Mouse (Mus musculus) central nervous system, embryonic 18 days (tissue): ENCODE measurements around the gene Pold1. TPM values are rescaled to one million over a fixed set of nuclear protein-coding genes. Genes with fewer than 3 reads are reported as not detected.

Experiments
- polyA plus RNA-seq: library from polyadenylated mRNA; depleted of rRNA; stranded (reverse); fragments of >200 nt; gene quantifications from 2 replicates; pipeline ENCODE4 v1.2.3, GENCODE M21; 2012; rRNA removed

Pold1 gene
- polyA plus RNA-seq, result 24.0 and 24.6 TPM in 2 replicates

DNA sequence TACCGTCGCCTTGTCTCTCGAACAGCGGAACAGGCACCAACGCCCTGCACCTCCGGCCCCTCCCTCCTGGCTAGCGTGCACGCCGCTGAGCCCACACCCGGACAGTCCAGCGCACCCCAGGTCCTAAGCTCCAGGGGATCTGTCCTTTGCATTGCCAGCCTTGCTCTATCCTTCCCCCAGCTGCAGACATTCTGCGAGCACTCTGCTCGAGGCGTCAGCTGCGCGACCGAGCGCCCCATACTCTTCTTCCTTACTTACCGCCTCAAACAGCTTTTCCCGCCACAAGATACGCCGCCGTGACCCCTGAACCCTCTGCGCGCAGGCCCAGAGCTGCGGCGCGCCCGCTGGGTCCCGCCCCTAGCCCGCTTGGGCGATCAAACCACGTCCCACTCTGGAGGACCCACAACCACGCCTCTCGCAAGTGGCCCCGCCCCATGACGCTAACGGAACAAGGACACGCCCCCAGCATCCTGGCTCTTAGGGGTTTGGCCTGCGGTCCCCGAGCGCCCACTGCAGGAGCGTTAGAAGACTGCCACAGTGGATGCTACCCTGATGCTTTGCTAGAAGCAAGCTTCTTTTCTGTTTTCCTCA lies at the start of gene Pold1:
TSS of gene Pold1 (minus strand) at position 353 of the 591 bp plus-strand sequence.

GRCm38 (mm10) chr7:44590402-44591347 lies 42.0 kb upstream of the Pold1 start, which contains the start of gene Kcnc3:
Kcnc3 (plus strand) TSS chr7:44590664.

GRCm38 (mm10) chr7:44572213-44572701 lies 23.6 kb upstream of the Pold1 start, which contains the start of gene Napsa:
Napsa (plus strand) TSS chr7:44572380.

DNA sequence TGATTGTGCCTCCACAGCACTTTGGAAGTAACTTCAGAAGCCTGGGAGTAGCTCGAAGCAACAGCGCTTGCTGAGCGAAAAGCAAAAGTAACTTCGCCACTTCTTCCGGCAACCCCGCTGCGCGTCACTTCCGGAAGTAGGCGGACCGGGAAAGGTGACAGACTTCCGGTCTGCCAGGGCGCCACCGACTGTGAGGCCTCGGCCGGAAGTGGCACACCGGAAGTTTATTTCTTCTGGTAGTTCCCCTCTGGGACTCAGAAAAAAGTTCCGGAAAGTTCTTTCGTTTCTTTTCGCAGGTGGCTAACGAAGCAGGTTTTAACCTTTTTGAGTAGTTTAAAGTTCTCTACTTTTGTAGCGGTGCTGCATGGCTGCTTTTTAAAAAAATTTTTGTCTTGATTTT lies 5.2 kb upstream of the Pold1 start, which contains the start of gene Nr1h2:
TSS of gene Nr1h2 (minus strand) at position 126 of the 400 bp plus-strand sequence.

DNA sequence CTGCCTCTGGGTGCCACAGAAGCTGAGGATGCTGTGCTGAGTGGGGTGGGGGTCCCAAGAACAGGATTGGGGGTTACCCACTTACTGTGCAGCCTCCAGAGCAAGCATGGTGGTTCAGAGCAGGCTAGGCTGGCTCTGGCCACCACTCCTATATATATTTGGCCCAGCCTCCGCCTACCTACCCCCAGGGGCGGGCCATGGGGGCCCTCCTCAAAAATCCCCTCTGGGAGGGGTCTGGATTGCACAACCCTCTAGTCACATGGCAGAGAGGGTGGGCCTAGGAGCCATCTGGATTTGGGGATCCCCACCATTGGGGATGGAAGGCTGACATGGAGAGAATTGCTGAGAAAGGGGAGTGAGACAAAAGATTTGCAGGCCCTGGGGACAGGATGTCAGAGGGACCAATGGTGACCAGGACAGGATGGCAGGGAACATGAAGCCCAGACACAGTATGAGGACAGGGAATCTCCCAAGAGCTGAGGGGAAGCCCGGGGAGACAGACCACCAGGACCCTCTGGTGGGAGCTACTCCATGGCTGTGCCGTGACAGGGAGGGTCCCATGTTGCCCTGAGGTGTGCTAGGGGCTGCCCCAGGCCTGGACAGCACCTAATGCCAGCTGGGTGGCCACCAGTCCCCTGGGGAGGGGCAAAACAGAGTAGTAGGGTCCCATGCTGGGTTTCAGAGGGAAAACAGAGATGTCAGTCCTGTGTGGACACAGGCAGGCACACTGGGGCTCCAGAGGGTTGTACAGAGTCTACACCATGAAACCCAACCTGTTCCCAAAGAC lies 16.5 kb downstream of the Pold1 start, which contains the start of gene Spib:
TSS of gene Spib (minus strand) at position 126 of the 787 bp plus-strand sequence.

GRCm38 (mm10) chr7:44524502-44524901 lies 24.1 kb downstream of the Pold1 start, which contains the start of gene Mybpc2:
Mybpc2 (minus strand) TSS chr7:44524656.

DNA sequence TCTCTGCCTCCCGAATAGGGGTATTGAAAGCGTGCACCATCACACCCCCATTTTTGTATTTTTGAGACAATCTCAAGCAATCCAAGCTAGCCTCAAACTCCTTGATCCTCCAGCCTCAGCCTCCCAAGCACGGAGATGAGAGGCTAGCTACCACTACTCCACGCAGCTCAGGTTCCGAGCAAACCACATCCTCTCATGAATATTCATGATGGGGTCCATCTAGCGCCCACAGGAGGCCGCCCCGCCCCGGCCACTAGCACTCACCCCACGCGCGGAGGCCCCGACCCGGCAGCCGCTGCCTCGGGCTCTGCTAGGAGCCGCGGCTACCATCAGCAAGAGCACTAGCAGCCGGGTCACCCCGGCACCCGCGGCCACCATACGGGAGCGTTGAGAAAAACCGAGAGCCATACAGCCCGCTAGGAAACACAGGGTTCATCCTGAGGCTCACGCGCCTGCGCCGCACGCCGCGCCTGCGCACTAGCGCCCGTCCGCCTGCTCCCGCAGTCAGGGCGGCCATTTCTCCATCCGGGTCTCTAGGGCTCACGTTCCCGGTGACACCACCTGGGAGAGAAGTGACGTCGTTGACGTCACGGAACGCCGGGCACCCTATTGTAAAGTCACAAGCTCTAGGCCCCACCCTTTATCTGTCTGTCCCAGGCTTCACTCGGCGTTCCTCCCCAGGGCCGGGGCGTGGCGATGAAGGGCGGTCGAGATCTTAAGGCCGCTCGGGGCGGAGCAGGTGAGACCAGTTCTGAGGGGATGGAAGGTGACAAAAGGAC lies 52.5 kb downstream of the Pold1 start, which contains the start of the genes Emc10 and Fam71e1:
TSS of gene Emc10 (minus strand) at position 538 of the 779 bp plus-strand sequence.
TSS of gene Fam71e1 (plus strand) at position 590 of the 779 bp plus-strand sequence.

Other genes starting within 250 kb of the Pold1 start
- 2.7 and 7.5 TPM in 2 replicates for gene Clec11a, start 241.9 kb downstream of the Pold1 start, polyA plus RNA-seq
- gene Shank1, start 238.6 kb downstream of the Pold1 start, polyA plus RNA-seq, result 23.2 and 35.2 TPM in 2 replicates
- 55.4 and 56.4 TPM in 2 replicates for gene Syt3, start 164.7 kb downstream of the Pold1 start, polyA plus RNA-seq
- 4.7 and 5.2 TPM in 2 replicates for gene 1700008O03Rik, start 163.0 kb downstream of the Pold1 start, polyA plus RNA-seq
- gene Lrrc4b, start 119.8 kb downstream of the Pold1 start, polyA plus RNA-seq, result 229 and 267 TPM in 2 replicates
- 13.8 and 16.1 TPM in 2 replicates for gene Aspdh, start 83.5 kb downstream of the Pold1 start, polyA plus RNA-seq
- 75.4 and 77.8 TPM in 2 replicates for gene Josd2, start 80.9 kb downstream of the Pold1 start, polyA plus RNA-seq
- 210 and 223 TPM in 2 replicates for gene Emc10, start 52.3 kb downstream of the Pold1 start, polyA plus RNA-seq
- 25.2 and 26.6 TPM in 2 replicates for gene Fam71e1, start 52.3 kb downstream of the Pold1 start, polyA plus RNA-seq
- 0.04 and 0.19 TPM in 2 replicates for gene Mybpc2, start 24.2 kb downstream of the Pold1 start, polyA plus RNA-seq
- gene Spib, start 16.8 kb downstream of the Pold1 start, polyA plus RNA-seq, result 0.04 and 0.09 TPM in 2 replicates
- gene Nr1h2, start 5.1 kb upstream of the Pold1 start, polyA plus RNA-seq, result 55.4 and 59.4 TPM in 2 replicates
- 0.19 and 0.27 TPM in 2 replicates for gene Napsa, start 23.5 kb upstream of the Pold1 start, polyA plus RNA-seq
- gene Kcnc3, start 41.8 kb upstream of the Pold1 start, polyA plus RNA-seq, result 14.7 and 17.8 TPM in 2 replicates
- gene Myh14, start 122.0 kb upstream of the Pold1 start, polyA plus RNA-seq, result 2.2 and 2.8 TPM in 2 replicates
- not detected in 2 replicates for gene Izumo2, start 159.9 kb upstream of the Pold1 start, polyA plus RNA-seq
- 28.7 TPM in 2 replicates for gene Vrk3, start 199.6 kb upstream of the Pold1 start, polyA plus RNA-seq
- 1.2 and 1.3 TPM in 2 replicates for gene Zfp473, start 202.2 kb upstream of the Pold1 start, polyA plus RNA-seq